Mouse (Mus musculus) liver, embryonic 13.5 days (tissue): ENCODE data around the gene Vldlr. TPM values are rescaled to one million over a fixed set of nuclear protein-coding genes. Genes with fewer than 3 reads are reported as not detected.

Experiments
- ATAC-seq: fragments of 200-750 bp; cut with Nextera tagmentation; 2 replicates; pipeline ENCODE4 v1.8.0; 2017; ENCODE audit warnings: low read depth, mild to moderate bottlenecking, moderate number of reproducible peaks, moderate library complexity
- DNase-seq: peaks from one replicate; pipeline ENCODE4 v3.0.0; 2022
- H3K27ac ChIP-seq: fragments of 300-500 bp; sonication (generic); 2 replicates; pipeline ENCODE4 v1.5.1; 2015; ENCODE audit warnings: moderate library complexity, mild to moderate bottlenecking, inconsistent platforms
- H3K27me3 ChIP-seq: fragments of 300-500 bp; sonication (generic); 2 replicates; pipeline ENCODE4 v1.6.1; 2015; ENCODE audit warnings: mild to moderate bottlenecking, inconsistent platforms
- H3K36me3 ChIP-seq: fragments of 300-500 bp; sonication (generic); 2 replicates; pipeline ENCODE4 v1.6.1; 2015; ENCODE audit warnings: mild to moderate bottlenecking, inconsistent platforms
- H3K4me1 ChIP-seq: fragments of 300-500 bp; sonication (generic); replicated peaks from 2 replicates; pipeline ENCODE4 v1.6.1; 2015; ENCODE audit warnings: inconsistent platforms
- H3K4me2 ChIP-seq: fragments of 300-500 bp; sonication (generic); 2 replicates; pipeline ENCODE4 v1.6.1; 2015; ENCODE audit warnings: inconsistent platforms, mild to moderate bottlenecking, moderate library complexity
- H3K4me3 ChIP-seq: fragments of 300-500 bp; sonication (generic); replicated peaks from 2 replicates; pipeline ENCODE4 v1.5.1; 2015; ENCODE audit warnings: mild to moderate bottlenecking, inconsistent platforms
- H3K9ac ChIP-seq: fragments of 300-500 bp; sonication (generic); 2 replicates; pipeline ENCODE4 v1.6.1; 2015; ENCODE audit warnings: mild to moderate bottlenecking, inconsistent platforms
- H3K9me3 ChIP-seq: fragments of 300-500 bp; sonication (generic); replicated peaks from 2 replicates; pipeline ENCODE4 v1.6.1; 2016; ENCODE audit warnings: inconsistent platforms
- WGBS: fragments of 180-500 bp; shearing (Covaris S2); methylation state at CpG from one replicate; pipeline ENCODE4 v1.1.7; 2015; ENCODE audit not compliant: insufficient replicate concordance; 5-methylcytosine and 5-hydroxymethylcytosine counted together
- polyA plus RNA-seq: library from polyadenylated mRNA; unstranded; fragments of >200 nt; fragmentation: Nextera tagmentation; extraction: Ambion mirVana; gene quantifications from 2 replicates; pipeline ENCODE4 v1.2.1, GENCODE M21; 2015

Vldlr gene
- polyA plus RNA-seq = 1.6 and 1.8 TPM in 2 replicates

- DNase-seq (no peak), ATAC-seq (no peak)
- Histone ChIP-seq H3K36me3 (no peaks in the 10 kb centered on the region), H3K4me3 (peak within 1 kb of the TSS; percentile 55), H3K4me1 (no peaks in the 10 kb centered on the region; the same call in 1 of the 2 replicates), H3K27me3 (peaks cover 58% of the 10 kb centered on the region), H3K9me3 (no peaks in the 10 kb centered on the region), H3K9ac (peak within 1 kb of the TSS; percentile 33; the same call in 1 of the 2 replicates), H3K27ac (no peak within 1 kb of the TSS), H3K4me2 (peak within 1 kb of the TSS; percentile 67)
- WGBS = 7% methylated on average over 11 of the region's 11 CpGs
Observed at GRCm38 (mm10) chr19:27216318-27216717, at the start of gene Vldlr. Gene Vldlr, plus strand, starts transcription at chr19:27216484.

GRCm38 (mm10) chr19:27167601-27168319 is 48.5 kb upstream of the Vldlr start:
- H3K9ac ChIP-seq = no peak overlapping the region
- no peaks in the 10 kb centered on the region for H3K9me3 ChIP-seq
- H3K27ac ChIP-seq = no peak overlapping the region
- no peak for DNase-seq
- no peak for ATAC-seq
- no peaks in the 10 kb centered on the region for H3K27me3 ChIP-seq
- no peaks in the 10 kb centered on the region for H3K4me1 ChIP-seq
- no peak overlapping the region for H3K4me2 ChIP-seq
- WGBS = 51% methylated on average over 5 of the region's 5 CpGs
- H3K4me3 ChIP-seq = no peak overlapping the region
- H3K36me3 ChIP-seq = no peaks in the 10 kb centered on the region

GRCm38 (mm10) chr19:27173836-27174235 is 42.4 kb upstream of the Vldlr start:
- no peaks in the 10 kb centered on the region for H3K36me3 ChIP-seq
- H3K4me1 ChIP-seq = no peaks in the 10 kb centered on the region
- WGBS = 60% methylated on average over 2 of the region's 2 CpGs
- H3K4me3 ChIP-seq = no peak overlapping the region
- no peaks in the 10 kb centered on the region for H3K9me3 ChIP-seq
- ATAC-seq (no peak), DNase-seq (no peak)
- no peak overlapping the region for H3K27ac ChIP-seq
- H3K27me3 ChIP-seq = no peaks in the 10 kb centered on the region
- no peak overlapping the region for H3K4me2 ChIP-seq
- H3K9ac ChIP-seq = no peak overlapping the region

GRCm38 (mm10) chr19:27175617-27176016 is 40.7 kb upstream of the Vldlr start:
- H3K4me2 ChIP-seq = no peak overlapping the region
- no peak for DNase-seq
- H3K27ac ChIP-seq = no peak overlapping the region
- no peak overlapping the region for H3K9ac ChIP-seq
- H3K4me3 ChIP-seq = no peak overlapping the region
- no peaks in the 10 kb centered on the region for H3K36me3 ChIP-seq
- 47% methylated on average over 1 of the region's 1 CpGs for WGBS
- no peak for ATAC-seq
- H3K4me1 ChIP-seq = no peaks in the 10 kb centered on the region
- no peaks in the 10 kb centered on the region for H3K9me3 ChIP-seq
- no peaks in the 10 kb centered on the region for H3K27me3 ChIP-seq

- no peak overlapping the region for H3K4me2 ChIP-seq
- H3K27me3 ChIP-seq = no peaks in the 10 kb centered on the region
- no peak overlapping the region for H3K4me3 ChIP-seq
- no peaks in the 10 kb centered on the region for H3K4me1 ChIP-seq
- ATAC-seq (no peak), DNase-seq (no peak)
- no peaks in the 10 kb centered on the region for H3K9me3 ChIP-seq
- H3K36me3 ChIP-seq = no peaks in the 10 kb centered on the region
- WGBS = 64% methylated on average over 4 of the region's 4 CpGs
- no peak overlapping the region for H3K9ac ChIP-seq
- H3K27ac ChIP-seq = no peak overlapping the region
Observed at GRCm38 (mm10) chr19:27176558-27176957, 39.7 kb upstream of the Vldlr start.

- ATAC-seq (no peak), DNase-seq (no peak)
- H3K4me3 ChIP-seq = no peak overlapping the region
- 64% methylated on average over 5 of the region's 5 CpGs for WGBS
- H3K4me2 ChIP-seq = no peak overlapping the region
- no peaks in the 10 kb centered on the region for H3K4me1 ChIP-seq
- no peaks in the 10 kb centered on the region for H3K36me3 ChIP-seq
- H3K27ac ChIP-seq = no peak overlapping the region
- no peaks in the 10 kb centered on the region for H3K9me3 ChIP-seq
- H3K9ac ChIP-seq = no peak overlapping the region
- no peaks in the 10 kb centered on the region for H3K27me3 ChIP-seq
Observed at GRCm38 (mm10) chr19:27178195-27178807, 38.0 kb upstream of the Vldlr start.

- Histone ChIP-seq H3K9me3 (no peaks in the 10 kb centered on the region), H3K4me1 (no peaks in the 10 kb centered on the region), H3K9ac (no peak overlapping the region), H3K4me3 (no peak overlapping the region), H3K4me2 (no peak overlapping the region), H3K27ac (no peak overlapping the region), H3K27me3 (no peaks in the 10 kb centered on the region), H3K36me3 (no peaks in the 10 kb centered on the region)
- WGBS = 56% methylated on average over 18 of the region's 18 CpGs
- no peak for DNase-seq
- no peak for ATAC-seq
Observed at GRCm38 (mm10) chr19:27180351-27181122, 35.7 kb upstream of the Vldlr start.

- DNase-seq (no peak), ATAC-seq (no peak)
- no peaks in the 10 kb centered on the region for H3K4me1 ChIP-seq
- H3K27ac ChIP-seq = no peak overlapping the region
- 71% methylated on average over 7 of the region's 7 CpGs for WGBS
- no peak overlapping the region for H3K9ac ChIP-seq
- H3K27me3 ChIP-seq = no peaks in the 10 kb centered on the region
- H3K4me3 ChIP-seq = no peak overlapping the region
- no peaks in the 10 kb centered on the region for H3K9me3 ChIP-seq
- H3K36me3 ChIP-seq = no peaks in the 10 kb centered on the region
- no peak overlapping the region for H3K4me2 ChIP-seq
Observed at GRCm38 (mm10) chr19:27183511-27183910, 32.8 kb upstream of the Vldlr start.

- H3K4me3 ChIP-seq = no peak overlapping the region
- H3K36me3 ChIP-seq = no peaks in the 10 kb centered on the region
- DNase-seq (no peak), ATAC-seq (no peak)
- no peaks in the 10 kb centered on the region for H3K9me3 ChIP-seq
- H3K9ac ChIP-seq = no peak overlapping the region
- H3K4me1 ChIP-seq = no peaks in the 10 kb centered on the region
- 60% methylated on average over 9 of the region's 9 CpGs for WGBS
- no peak overlapping the region for H3K4me2 ChIP-seq
- H3K27ac ChIP-seq = no peak overlapping the region
- no peaks in the 10 kb centered on the region for H3K27me3 ChIP-seq
Observed at GRCm38 (mm10) chr19:27203711-27204238, 12.5 kb upstream of the Vldlr start.

- H3K4me2 ChIP-seq = no peak overlapping the region
- DNase-seq (no peak), ATAC-seq (no peak)
- no peaks in the 10 kb centered on the region for H3K36me3 ChIP-seq
- peaks cover 17% of the 10 kb centered on the region for H3K27me3 ChIP-seq
- no peaks in the 10 kb centered on the region for H3K9me3 ChIP-seq
- H3K9ac ChIP-seq = no peak overlapping the region
- H3K4me1 ChIP-seq = no peaks in the 10 kb centered on the region
- no peak overlapping the region for H3K4me3 ChIP-seq
- WGBS = 54% methylated on average over 2 of the region's 2 CpGs
- no peak overlapping the region for H3K27ac ChIP-seq
Observed at GRCm38 (mm10) chr19:27210991-27211390, 5.3 kb upstream of the Vldlr start.

GRCm38 (mm10) chr19:27215596-27215995 is 688 bp upstream of the Vldlr start:
- Histone ChIP-seq H3K4me3 (no peak overlapping the region), H3K9me3 (no peaks in the 10 kb centered on the region), H3K27me3 (peaks cover 58% of the 10 kb centered on the region), H3K4me2 (no peak overlapping the region), H3K27ac (no peak overlapping the region), H3K4me1 (no peaks in the 10 kb centered on the region; the same call in 1 of the 2 replicates), H3K9ac (no peak overlapping the region), H3K36me3 (no peaks in the 10 kb centered on the region)
- DNase-seq (no peak), ATAC-seq (no peak)
- WGBS = 53% methylated on average over 4 of the region's 4 CpGs
